Mouse (Mus musculus): Measurements from ENCODE around the gene Adcy1. TPM values are rescaled to one million over a fixed set of nuclear protein-coding genes. Genes with fewer than 3 reads are reported as not detected.
"Not testable (repeated sequence)": the region's sequence is repeated elsewhere in the genome, so short reads cannot be mapped to it uniquely, and the experiment has no call there.

The Adcy1 gene
- total RNA-seq, 4 experiments from 2014 or later, result 239 to 296 (median 267) TPM

DNA sequence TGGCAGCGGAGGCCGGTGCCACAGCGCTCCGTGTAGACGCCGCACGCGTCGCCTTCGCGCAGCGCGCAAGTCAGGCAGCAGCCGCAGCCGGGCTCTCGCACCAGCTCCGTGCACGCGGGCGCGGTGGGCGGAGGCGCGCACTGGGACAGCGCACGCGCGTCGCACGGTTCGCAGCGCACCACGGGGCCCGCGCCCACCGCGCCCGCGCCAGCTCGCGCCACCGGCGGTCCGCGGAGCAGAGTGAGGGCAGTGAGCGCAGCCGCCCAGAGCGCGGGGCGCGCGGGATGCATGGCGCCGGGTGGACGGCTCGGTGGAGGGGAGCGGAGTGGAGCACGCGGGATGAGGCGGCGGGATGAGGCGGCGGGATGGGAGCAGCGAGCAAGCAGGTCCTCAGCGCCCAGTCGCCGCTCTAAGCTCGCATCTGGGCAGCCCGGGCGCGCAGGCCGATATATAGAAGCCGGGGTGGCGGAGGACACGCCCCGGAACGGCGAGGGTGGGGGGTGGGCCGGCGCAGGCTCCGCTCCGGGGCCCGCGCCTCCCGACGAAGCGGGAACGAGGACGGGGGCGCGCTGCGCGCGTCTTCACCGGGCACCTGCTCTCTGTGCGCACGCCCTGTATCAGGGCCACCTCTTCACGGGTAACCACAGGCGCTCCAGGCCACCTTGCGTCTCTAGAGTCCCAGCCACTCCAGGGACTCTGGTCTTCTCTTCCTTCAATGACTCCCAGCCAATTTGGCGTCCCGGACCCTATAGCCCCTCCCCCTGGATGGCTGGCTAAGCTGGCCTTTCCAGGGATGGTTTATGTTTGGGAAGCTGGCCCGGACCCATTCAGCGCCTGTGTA is 150.4 kb downstream of the Adcy1 start, which contains the start of gene Igfbp3:
TSS of gene Igfbp3 (minus strand) at position 423 of the 841 bp plus-strand sequence.
- DNase-seq (ENCODE audit: low spot score in 2 of 2), result peak; percentile 56 to 81

DNA sequence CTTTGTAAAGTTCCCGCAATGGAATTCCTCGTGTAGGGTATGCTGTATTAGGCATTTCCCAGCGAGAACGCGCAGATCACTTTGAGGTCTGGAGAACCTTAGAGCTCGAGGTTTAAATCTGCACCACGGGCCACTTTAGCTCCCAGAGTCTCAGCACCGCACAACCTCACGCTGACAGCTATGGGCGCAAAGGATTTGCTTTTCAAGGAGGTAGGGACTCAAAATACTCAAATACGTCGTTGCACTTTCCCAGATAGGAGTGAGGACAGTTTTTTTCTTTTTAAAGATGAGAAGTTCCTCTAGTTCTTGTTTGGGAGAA is 151.0 kb downstream of the Adcy1 start:
- DNase-seq (ENCODE audit: low spot score in 2 of 2), result no peak

DNA sequence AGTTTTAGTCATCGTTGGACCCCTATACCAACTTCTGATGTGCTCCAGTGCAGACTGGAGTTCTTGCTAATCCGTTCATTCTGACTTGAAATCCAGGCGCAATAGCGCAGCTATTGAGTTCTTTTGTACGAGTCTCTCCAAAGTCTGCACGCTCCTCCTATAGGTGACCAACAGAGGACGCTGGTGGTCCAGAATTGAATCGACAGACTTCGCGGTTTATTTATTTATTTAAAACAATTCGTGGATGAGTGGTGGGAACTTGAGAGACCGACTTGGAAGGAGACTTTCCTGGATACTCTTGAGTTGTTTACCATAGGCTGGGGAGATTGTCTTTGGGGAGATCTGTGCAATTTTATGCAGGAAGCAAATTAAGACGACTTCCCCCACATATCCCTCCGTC is 151.5 kb downstream of the Adcy1 start:
- DNase-seq (ENCODE audit: low spot score in 2 of 2), result no peak

DNA sequence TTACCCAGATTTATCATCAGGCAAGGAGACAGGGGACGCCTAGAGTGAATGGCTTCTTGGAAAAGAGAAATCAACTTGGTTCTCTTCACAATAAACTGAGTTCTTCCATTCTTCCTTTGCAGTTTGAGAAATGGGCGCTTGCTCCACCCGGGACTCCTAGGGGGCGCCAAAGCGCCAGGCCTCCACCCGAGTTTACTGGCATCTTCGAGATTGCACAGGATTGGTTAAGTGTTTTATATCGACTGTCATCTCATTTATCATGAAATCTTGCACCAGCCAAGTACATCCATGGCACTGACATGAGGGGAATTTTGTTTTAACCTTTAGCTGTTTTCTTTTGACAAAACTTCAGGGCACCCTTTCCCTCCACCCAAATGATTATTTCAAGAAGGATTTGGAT is 152.4 kb downstream of the Adcy1 start:
- peak in 1 of 2 experiments; percentile 55 for DNase-seq (ENCODE audit: low spot score in 2 of 2)

DNA sequence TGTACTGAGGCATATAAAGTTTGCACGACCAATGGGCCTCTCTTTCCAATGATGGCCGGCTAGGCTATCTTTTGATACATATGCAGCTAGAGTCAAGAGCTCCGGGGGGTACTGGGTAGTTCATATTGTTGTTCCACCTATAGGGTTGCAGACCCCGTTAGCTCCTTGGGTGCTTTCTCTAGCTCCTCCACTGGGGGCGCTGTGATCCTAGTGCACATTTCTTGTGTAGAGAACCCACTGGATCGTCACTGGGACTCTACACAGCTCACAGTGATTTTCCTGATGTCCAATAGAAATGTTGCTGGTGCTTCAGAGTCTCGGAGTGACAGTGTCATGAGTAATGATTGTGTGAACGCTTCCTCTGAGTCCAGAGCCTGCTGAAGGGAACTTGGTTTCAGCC is 158.5 kb downstream of the Adcy1 start:
- DNase-seq (ENCODE audit: low spot score in 2 of 2), result not testable (repeated sequence)

DNA sequence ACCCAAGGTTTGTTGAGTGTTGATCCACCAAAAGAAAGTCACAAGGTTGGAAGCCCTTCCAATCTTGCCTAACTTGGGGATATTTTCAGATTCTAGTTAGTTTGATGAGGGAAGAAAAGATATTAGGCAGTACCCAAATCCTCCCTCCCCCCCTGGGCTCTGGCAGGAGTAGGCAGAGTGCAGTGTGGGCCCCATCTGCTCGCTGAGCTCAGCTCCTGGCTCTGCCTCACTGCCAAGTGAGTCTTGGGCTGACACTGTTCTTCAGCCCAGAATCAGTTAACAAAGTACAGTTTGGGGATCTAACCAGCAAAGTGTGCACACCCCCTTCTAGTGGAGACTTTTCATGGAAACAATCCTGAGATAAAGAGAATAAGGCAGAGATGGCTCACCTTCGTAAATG is 162.9 kb downstream of the Adcy1 start:
- peak in 1 of 2 experiments; percentile 41 for DNase-seq (ENCODE audit: low spot score in 2 of 2)

DNA sequence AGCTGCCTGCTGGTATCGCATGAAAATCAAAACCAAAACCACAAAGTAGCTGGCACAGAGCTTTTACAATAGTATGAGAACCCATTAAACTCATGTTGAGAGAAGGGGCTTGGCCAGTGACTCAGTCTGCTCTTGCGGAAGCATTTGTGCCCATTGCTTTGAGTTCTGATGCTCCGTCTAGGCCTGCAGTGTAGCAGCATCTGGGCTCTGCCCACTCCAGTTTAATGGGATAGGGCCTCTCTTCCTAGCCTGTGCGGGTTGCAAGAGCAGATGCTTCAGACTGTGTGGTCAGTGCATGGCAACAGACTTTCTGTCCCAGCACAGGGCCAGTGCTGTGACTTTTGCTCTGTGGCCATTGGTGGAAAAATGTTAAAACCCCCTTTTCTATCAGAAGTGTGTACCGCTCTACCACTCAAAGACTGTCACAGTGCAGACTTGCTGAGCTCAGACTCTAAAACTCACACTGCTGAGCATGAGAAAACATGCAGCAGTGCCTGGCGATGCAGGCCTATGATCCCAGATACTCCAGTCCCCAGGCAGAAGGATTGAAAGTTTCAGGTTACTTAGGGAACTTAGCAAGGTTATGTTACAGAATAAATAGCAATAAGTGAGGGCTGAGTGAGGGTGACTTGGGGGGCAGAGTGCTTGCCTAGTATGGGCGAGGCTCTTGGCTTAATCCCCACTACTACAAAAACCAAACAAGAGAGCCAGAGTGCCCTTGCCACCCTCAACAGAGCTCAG is 163.7 kb downstream of the Adcy1 start:
- DNase-seq (ENCODE audit: low spot score in 2 of 2), result no peak

DNA sequence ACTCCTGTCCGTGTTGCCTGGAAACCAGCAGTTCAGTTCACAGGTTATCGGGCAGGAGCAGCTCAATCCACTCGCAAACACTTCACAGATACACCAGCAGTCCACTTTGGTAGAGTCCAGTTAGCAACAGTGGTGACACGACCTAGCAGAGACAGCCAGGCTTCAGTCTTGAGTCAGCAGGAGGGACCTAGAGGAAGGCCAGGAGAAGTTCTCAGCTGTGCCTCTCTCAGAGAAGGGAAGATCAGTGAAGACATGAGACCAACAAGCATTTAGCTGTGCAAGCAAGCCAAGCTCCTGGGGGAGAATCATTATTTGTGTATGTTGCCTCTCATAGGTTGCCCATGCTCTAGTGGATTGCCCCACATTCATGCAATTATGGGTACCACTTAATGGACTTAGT is 164.8 kb downstream of the Adcy1 start:
- DNase-seq (ENCODE audit: low spot score in 2 of 2), result no peak

Other genes starting within 250 kb of the Adcy1 start
- gene Gm11983, start 225.8 kb upstream of the Adcy1 start, total RNA-seq (2022), result not detected
- not detected for gene Gm11985, start 125.1 kb downstream of the Adcy1 start, total RNA-seq (2022)
- not detected for gene Igfbp1, start 134.3 kb downstream of the Adcy1 start, total RNA-seq (2022)
- 1 to 10 TPM; 6.5 to 7.4 (median 6.7) TPM for gene Igfbp3, start 150.4 kb downstream of the Adcy1 start, total RNA-seq (2022)

Data from left cerebral cortex, adult 8-10 months (tissue).